Mouse (Mus musculus) A20 (cell line): ENCODE measurements around the gene Lactbl1.
A peak's percentile ranks its signal among the peaks of the same experiment; 100 is the strongest.

Experiments
- DNase-seq: peaks from one replicate; pipeline ENCODE4 v3.0.0-alpha.2; 2011; ENCODE audit warnings: low read depth, low spot score

Gene Lactbl1

DNA sequence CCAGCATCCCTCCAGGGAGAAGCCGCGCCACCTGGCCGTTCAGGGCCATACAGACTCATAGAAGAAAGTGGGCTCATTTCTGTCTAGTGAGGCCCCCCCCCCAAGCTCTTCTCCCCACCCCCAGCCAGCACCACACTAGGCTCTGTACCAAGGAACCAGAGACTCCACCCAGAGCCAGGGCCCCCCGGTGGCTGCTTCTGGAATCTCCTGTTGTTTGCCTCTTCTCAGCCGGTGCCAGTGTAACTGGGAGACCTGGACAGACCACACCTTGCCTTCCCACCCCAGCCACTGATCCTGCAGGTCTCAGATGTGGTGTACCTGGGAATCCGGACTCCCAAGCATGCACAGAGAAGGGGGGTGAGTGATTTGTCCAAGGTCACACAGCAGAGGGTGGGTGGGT is 62.1 kb downstream of the Lactbl1 start:
- DNase-seq, result no peak

DNA sequence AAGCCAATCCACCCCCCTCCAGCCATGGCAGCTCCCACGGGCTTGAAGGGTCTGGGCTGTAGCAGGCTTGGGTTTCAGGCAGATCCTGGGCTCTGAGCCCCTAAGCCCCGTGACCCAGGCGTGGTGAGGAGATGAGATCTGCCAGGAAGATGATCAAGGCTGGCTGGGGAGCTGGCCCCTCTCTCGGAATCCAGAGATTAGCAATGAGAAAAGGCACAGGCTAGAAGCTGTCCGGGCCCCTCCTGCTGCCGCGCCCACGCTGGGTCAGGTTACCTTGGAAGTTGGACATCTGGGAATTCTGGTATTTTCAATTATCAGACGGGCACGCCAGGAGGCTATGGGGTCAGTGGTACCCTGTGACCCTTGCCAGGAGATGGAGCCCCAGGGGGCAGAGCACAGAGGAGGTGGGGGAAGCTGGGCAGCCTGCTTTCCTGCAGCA is 63.0 kb downstream of the Lactbl1 start:
- DNase-seq, result no peak

DNA sequence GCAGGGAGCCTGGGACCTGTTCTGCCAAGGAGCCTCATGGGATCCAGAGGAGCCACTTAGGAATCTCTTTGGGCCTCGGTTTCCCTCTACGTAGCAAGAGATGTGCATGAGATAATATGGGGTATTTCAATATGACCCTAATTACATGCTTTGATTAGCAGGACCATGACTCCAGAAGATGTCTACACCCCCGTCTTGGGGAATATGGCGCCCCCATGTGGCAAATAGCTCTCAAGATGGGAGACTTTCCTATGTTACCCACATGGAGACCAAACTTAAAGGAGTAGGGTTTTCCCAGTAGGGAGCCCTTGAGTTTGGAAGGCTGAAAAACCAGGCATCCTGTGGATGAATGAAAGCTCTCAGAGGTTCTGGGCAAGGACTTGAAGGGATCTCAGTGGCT is 65.7 kb downstream of the Lactbl1 start:
- peak; percentile 14 for DNase-seq
